Mouse (Mus musculus): ENCODE results near the gene Arhgap28. TPM values are rescaled to one million over a fixed set of nuclear protein-coding genes. Genes with fewer than 3 reads are reported as not detected.
A peak's percentile ranks its signal among the peaks of the same experiment; 100 is the strongest.

Gene Arhgap28
- polyA plus RNA-seq, 1 experiment from 2014 or later: 5.7 TPM

DNA sequence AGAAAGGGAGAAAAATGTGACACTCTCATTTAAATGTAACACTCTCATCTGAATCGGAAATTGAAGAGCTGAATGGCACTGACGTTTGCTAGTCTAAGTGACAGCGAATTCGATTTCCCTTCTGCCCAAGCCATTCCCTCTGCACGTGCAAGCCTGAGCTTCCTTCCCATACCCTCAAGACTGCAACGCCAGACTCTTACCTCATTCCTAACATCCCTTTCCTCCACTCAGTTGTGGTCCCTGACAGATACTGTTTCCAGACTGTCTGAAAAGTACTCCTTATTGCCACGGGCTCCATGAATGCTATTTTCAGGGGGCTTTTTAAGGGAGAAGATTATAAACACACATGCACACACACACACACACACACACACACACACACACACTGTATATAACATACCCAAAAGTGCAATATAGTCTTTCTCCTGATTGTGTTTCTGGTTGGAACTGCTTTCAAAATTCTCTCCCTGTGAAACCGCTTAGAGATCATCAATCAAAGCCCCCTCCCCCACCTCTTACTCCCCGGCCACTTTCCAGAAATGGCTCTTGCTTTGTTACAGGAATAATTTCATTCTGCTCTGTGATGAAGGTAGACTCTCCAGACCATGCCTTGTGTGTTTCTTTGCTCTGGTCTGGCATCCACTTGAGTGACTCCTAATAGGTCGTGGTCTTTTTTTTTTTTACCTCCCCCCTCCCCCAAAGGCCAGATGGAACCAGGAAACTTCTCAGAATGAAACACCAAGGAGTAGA is 836 bp upstream of the Arhgap28 start:
- Histone ChIP-seq H3K36me3 (ENCODE audit: control insufficient read depth, insufficient read depth, low read length) (no peaks in the 10 kb centered on the region), H3K9me3 (ENCODE audit: control insufficient read depth, low read length) (no peaks in the 10 kb centered on the region), H3K27ac (replicated peaks) (peak overlapping the region; percentile 89), H3K4me1 (replicated peaks; ENCODE audit: control insufficient read depth, insufficient read depth) (no peaks in the 10 kb centered on the region; the same call in 1 of the 2 replicates), H3K4me3 (ENCODE audit: low read depth, low read length) (peak overlapping the region; percentile 65), H3K27me3 (ENCODE audit: control insufficient read depth, insufficient read depth, low read length) (no peaks in the 10 kb centered on the region), H3K4me2 (replicated peaks; ENCODE audit: low read depth) (peak overlapping the region; percentile 73), H3K9ac (ENCODE audit: low read length) (peak overlapping the region; percentile 70)
- 4% methylated on average over 10 of the region's 10 CpGs for WGBS
- peak; percentile 45 for ATAC-seq (ENCODE audit: low FRiP score, low TSS enrichment)
- DNase-seq (ENCODE audit: low spot score): peak; percentile 27
- TF ChIP-seq EP300 (optimal IDR thresholded peaks at IDR 0.05): no peak
- TF ChIP-seq CTCF (IDR thresholded peaks at IDR 0.05; ENCODE audit: low read depth): no peak

DNA sequence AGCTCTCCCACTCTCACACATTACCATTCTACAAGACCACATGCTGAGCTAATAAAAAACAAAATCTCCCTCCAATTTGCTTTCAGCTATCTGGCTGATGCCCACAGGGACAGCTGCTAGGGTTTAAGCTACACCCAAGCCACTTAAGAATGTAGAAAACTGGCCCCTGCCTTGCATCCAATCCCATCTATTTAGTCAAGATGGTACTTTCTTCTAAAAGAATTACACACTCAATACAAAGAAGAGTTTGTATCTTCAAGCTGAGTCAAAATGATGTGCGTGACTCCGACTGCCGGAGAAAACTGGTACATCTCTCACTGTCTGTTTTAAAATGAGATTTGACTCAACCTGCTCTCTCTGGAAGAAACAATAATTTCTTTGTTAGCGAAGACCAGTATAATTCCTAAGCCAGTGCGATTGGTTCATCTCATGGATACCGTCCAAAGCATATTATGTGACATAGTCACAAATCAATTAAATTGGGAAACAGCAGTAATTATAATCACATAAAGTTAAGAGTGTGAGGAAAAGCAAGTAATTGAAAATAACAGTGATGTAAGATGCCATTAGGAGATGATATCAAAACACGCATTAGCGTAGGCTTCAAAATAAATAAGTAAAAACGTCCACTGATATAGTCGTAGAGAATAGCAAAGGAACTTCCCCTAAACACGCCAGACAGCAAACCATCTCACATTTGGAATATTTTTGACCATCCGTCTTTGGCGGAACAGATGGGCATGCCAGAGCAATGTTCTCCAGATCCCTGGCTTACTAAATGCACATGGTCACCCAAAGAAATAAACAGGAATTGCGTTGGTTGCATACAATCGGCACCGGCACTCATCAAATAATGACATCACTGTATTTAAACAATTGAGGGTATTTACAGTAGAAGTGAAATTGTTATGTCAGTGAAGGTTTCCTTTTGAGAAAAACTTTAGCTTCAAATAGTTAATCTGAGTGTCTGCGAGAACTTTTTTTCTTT is 1.0 kb downstream of the Arhgap28 start:
- H3K4me2 ChIP-seq (replicated peaks; ENCODE audit: low read depth): peak overlapping the region; percentile 73
- ATAC-seq (ENCODE audit: low FRiP score, low TSS enrichment): no peak
- H3K4me1 ChIP-seq (replicated peaks; ENCODE audit: control insufficient read depth, insufficient read depth): no peaks in the 10 kb centered on the region; the same call in 1 of the 2 replicates
- H3K27me3 ChIP-seq (ENCODE audit: control insufficient read depth, insufficient read depth, low read length): no peaks in the 10 kb centered on the region
- 19% methylated on average over 17 of the region's 17 CpGs for WGBS
- H3K9me3 ChIP-seq (ENCODE audit: control insufficient read depth, low read length): no peaks in the 10 kb centered on the region
- TF ChIP-seq EP300 (optimal IDR thresholded peaks at IDR 0.05) (no peak), CTCF (IDR thresholded peaks at IDR 0.05; ENCODE audit: low read depth) (peak; percentile 54)
- no peak for DNase-seq (ENCODE audit: low spot score)
- no peaks in the 10 kb centered on the region for H3K36me3 ChIP-seq (ENCODE audit: control insufficient read depth, insufficient read depth, low read length)
- no peak overlapping the region for H3K27ac ChIP-seq (replicated peaks)
- peak overlapping the region; percentile 70; the same call in 1 of the 2 replicates for H3K9ac ChIP-seq (ENCODE audit: low read length)
- H3K4me3 ChIP-seq (ENCODE audit: low read depth, low read length): peak overlapping the region; percentile 65

DNA sequence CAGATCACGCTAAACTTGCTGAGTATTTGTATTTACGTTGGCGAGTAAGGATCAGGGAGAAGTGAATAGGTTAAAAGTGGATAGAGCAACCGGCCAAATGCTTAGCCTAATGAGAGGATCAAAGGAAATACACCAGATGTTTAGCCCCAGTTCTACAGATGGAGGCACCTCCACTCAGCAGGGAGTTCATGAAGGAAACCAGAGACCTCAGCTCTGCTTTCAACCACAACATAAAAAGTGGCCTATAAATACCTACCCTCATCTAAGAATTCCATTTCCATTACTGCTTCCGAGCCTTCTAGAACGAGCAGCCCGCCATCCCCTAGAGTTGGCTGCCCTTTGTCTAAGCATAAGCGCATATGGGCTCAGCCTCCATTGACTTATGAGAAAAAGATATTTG is 4.1 kb downstream of the Arhgap28 start:
- no peak for TF ChIP-seq EP300 (optimal IDR thresholded peaks at IDR 0.05)
- TF ChIP-seq CTCF (IDR thresholded peaks at IDR 0.05; ENCODE audit: low read depth): no peak
- Histone ChIP-seq H3K27me3 (ENCODE audit: control insufficient read depth, insufficient read depth, low read length) (no peaks in the 10 kb centered on the region), H3K4me2 (replicated peaks; ENCODE audit: low read depth) (no peak overlapping the region), H3K9ac (ENCODE audit: low read length) (no peak overlapping the region), H3K4me1 (replicated peaks; ENCODE audit: control insufficient read depth, insufficient read depth) (no peaks in the 10 kb centered on the region; the same call in 1 of the 2 replicates), H3K36me3 (ENCODE audit: control insufficient read depth, insufficient read depth, low read length) (no peaks in the 10 kb centered on the region), H3K27ac (replicated peaks) (no peak overlapping the region), H3K9me3 (ENCODE audit: control insufficient read depth, low read length) (no peaks in the 10 kb centered on the region), H3K4me3 (ENCODE audit: low read depth, low read length) (no peak overlapping the region)
- 56% methylated on average over 8 of the region's 8 CpGs for WGBS
- DNase-seq (ENCODE audit: low spot score): no peak
- ATAC-seq (ENCODE audit: low FRiP score, low TSS enrichment): no peak

DNA sequence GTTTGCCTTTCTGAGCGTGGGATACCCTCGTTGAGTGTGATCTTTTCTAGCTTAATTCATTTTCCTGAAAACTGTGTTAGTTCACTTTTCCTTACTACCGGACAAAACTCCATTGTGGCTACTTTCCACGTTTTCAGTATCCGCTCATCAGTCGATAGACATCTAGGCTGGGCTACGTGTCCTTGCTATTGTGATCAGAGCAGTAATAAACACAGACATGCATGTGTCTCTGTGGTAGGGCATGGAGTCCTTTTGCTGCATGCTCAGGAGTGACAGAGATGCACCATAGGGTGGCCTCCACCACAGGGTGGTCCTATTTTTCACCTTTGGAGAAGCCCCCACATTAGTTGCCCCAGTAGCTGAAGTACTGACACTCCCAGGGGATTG is 7.2 kb downstream of the Arhgap28 start:
- no peak for DNase-seq (ENCODE audit: low spot score)
- Histone ChIP-seq H3K9me3 (ENCODE audit: control insufficient read depth, low read length) (no peaks in the 10 kb centered on the region), H3K4me1 (replicated peaks; ENCODE audit: control insufficient read depth, insufficient read depth) (no peaks in the 10 kb centered on the region; the same call in 1 of the 2 replicates), H3K4me2 (replicated peaks; ENCODE audit: low read depth) (no peak overlapping the region), H3K36me3 (ENCODE audit: control insufficient read depth, insufficient read depth, low read length) (no peaks in the 10 kb centered on the region), H3K9ac (ENCODE audit: low read length) (no peak overlapping the region), H3K27me3 (ENCODE audit: control insufficient read depth, insufficient read depth, low read length) (no peaks in the 10 kb centered on the region), H3K27ac (replicated peaks) (no peak overlapping the region), H3K4me3 (ENCODE audit: low read depth, low read length) (no peak overlapping the region)
- whole genome bisulfite sequencing: 66% methylated on average over 7 of the region's 7 CpGs
- ATAC-seq (ENCODE audit: low FRiP score, low TSS enrichment): no peak
- TF ChIP-seq CTCF (IDR thresholded peaks at IDR 0.05; ENCODE audit: low read depth) (no peak), EP300 (optimal IDR thresholded peaks at IDR 0.05) (no peak)

DNA sequence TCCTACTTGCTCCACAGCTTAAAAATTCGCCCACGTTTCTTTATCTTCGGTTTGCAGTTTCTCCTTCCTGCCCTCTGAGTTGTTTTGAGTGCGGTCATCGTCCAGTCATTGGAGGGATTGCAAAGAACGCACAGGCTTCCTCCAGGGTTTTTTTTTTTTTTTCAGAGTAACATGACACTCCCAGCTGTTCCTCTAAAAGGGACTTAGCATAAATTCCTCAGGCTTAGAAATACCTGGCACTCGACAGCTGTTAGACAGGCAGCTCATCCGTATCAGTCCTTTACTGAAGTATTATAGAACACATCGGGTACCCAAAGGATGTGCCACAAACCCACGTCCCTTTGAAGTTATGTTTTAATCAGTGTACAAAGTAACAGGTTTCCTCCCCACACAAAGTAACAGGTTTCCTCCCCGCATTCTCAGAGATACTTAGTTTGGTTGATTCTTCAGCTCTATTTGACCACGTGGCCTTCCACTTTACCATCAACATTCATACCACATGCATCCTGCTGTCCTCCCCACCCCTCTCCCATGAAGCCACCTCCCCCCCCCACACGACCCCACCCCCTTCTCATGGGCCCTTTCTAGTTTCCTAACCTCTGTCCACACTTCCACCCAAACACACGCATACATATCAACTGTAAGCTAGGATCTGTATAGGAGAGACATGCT is 7.7 kb downstream of the Arhgap28 start:
- WGBS: 8% methylated on average over 14 of the region's 14 CpGs

More for the DNA sequence above, 7.7 kb downstream of the Arhgap28 start:
- peak overlapping the region; percentile 20; the same call in 1 of the 2 replicates for H3K4me2 ChIP-seq (replicated peaks; ENCODE audit: low read depth)
- ATAC-seq (ENCODE audit: low FRiP score, low TSS enrichment) (peak; percentile 71), DNase-seq (ENCODE audit: low spot score) (peak; percentile 26)
- 0 out of 2 replicates have a peak overlapping the region, but pooled peaks have one; percentile 30 for H3K27ac ChIP-seq (replicated peaks)
- H3K27me3 ChIP-seq (ENCODE audit: control insufficient read depth, insufficient read depth, low read length): no peaks in the 10 kb centered on the region
- H3K9ac ChIP-seq (ENCODE audit: low read length): no peak overlapping the region
- no peak for TF ChIP-seq EP300 (optimal IDR thresholded peaks at IDR 0.05)
- no peak for TF ChIP-seq CTCF (IDR thresholded peaks at IDR 0.05; ENCODE audit: low read depth)
- H3K9me3 ChIP-seq (ENCODE audit: control insufficient read depth, low read length): no peaks in the 10 kb centered on the region
- no peak overlapping the region for H3K4me3 ChIP-seq (ENCODE audit: low read depth, low read length)
- no peaks in the 10 kb centered on the region; the same call in 1 of the 2 replicates for H3K4me1 ChIP-seq (replicated peaks; ENCODE audit: control insufficient read depth, insufficient read depth)
- H3K36me3 ChIP-seq (ENCODE audit: control insufficient read depth, insufficient read depth, low read length): no peaks in the 10 kb centered on the region
